Mouse (Mus musculus): ENCODE results near the gene Pnpla2. TPM values are rescaled to one million over a fixed set of nuclear protein-coding genes. Genes with fewer than 3 reads are reported as not detected.

Gene Pnpla2
- total RNA-seq, 4 experiments from 2014 or later, result 23.0 to 31.8 (median 24.3) TPM

Other genes starting within 250 kb of the Pnpla2 start
- gene Lmntd2, start 241.1 kb upstream of the Pnpla2 start, total RNA-seq (2022), result not detected
- gene Rassf7, start 239.3 kb upstream of the Pnpla2 start, total RNA-seq (2022), result 1 to 10 TPM in 2 of 4 experiments, under 1 TPM in 2; 0.71 to 2.0 (median 1.00) TPM
- gene Phrf1, start 226.4 kb upstream of the Pnpla2 start, total RNA-seq (2022), result 10 to 100 TPM; 68.4 to 95.2 (median 79.3) TPM
- 1 to 10 TPM in 2 of 4 experiments, under 1 TPM in 2; 0.85 to 3.8 (median 2.0) TPM for gene Irf7, start 188.7 kb upstream of the Pnpla2 start, total RNA-seq (2022)
- not detected for gene Cdhr5, start 178.4 kb upstream of the Pnpla2 start, total RNA-seq (2022)
- gene Sct, start 176.1 kb upstream of the Pnpla2 start, total RNA-seq (2022), result not detected
- under 1 TPM in 1 of 4 experiments, not detected in 3; 0.27 TPM for gene Drd4, start 163.2 kb upstream of the Pnpla2 start, total RNA-seq (2022)
- gene Deaf1, start 127.5 kb upstream of the Pnpla2 start, total RNA-seq (2022), result 10 to 100 TPM; 67.9 to 84.7 (median 78.5) TPM
- 10 to 100 TPM; 32.4 to 36.5 (median 34.7) TPM for gene Tmem80, start 127.5 kb upstream of the Pnpla2 start, total RNA-seq (2022)
- 1 to 10 TPM; 3.6 to 7.2 (median 6.4) TPM for gene Eps8l2, start 116.3 kb upstream of the Pnpla2 start, total RNA-seq (2022)
- gene Taldo1, start 63.0 kb upstream of the Pnpla2 start, total RNA-seq (2022), result 100 to 1,000 TPM; 107 to 127 (median 116) TPM
- gene Gatd1, start 41.1 kb upstream of the Pnpla2 start, total RNA-seq (2022), result 10 to 100 TPM; 36.8 to 41.3 (median 38.6) TPM
- 100 to 1,000 TPM; 248 to 286 (median 272) TPM for gene Cend1, start 25.7 kb upstream of the Pnpla2 start, total RNA-seq (2022)
- gene Slc25a22, start 17.3 kb upstream of the Pnpla2 start, total RNA-seq (2022), result 100 to 1,000 TPM; 295 to 343 (median 318) TPM
- 1 to 10 TPM; 1.1 to 2.0 (median 1.5) TPM for gene Pidd1, start 11.2 kb upstream of the Pnpla2 start, total RNA-seq (2022)
- 100 to 1,000 TPM; 490 to 734 (median 578) TPM for gene Rplp2, start 7.8 kb upstream of the Pnpla2 start, total RNA-seq (2022)
- gene Cracr2b, start 5.9 kb downstream of the Pnpla2 start, total RNA-seq (2022), result 1 to 10 TPM; 4.0 to 5.8 (median 4.9) TPM
- 10 to 100 TPM; 27.3 to 42.2 (median 32.0) TPM for gene Cd151, start 12.2 kb downstream of the Pnpla2 start, total RNA-seq (2022)
- 10 to 100 TPM; 32.4 to 40.6 (median 35.1) TPM for gene Polr2l, start 19.9 kb downstream of the Pnpla2 start, total RNA-seq (2022)
- gene Tspan4, start 20.0 kb downstream of the Pnpla2 start, total RNA-seq (2022), result 10 to 100 TPM; 14.7 to 38.7 (median 26.7) TPM
- gene Chid1, start 84.7 kb downstream of the Pnpla2 start, total RNA-seq (2022), result 10 to 100 TPM; 74.8 to 80.6 (median 76.0) TPM
- gene Ap2a2, start 107.0 kb downstream of the Pnpla2 start, total RNA-seq (2022), result 100 to 1,000 TPM; 217 to 253 (median 230) TPM
- not detected for gene Muc6, start 200.1 kb downstream of the Pnpla2 start, total RNA-seq (2022)
- 1 to 10 TPM in 3 of 4 experiments, not detected in 1; 1.1 to 1.7 (median 1.2) TPM for gene Muc2, start 235.1 kb downstream of the Pnpla2 start, total RNA-seq (2022)

All from layer of hippocampus, adult 8-10 months (tissue).